Mouse (Mus musculus): ENCODE measurements around the gene Npas3.

- TF ChIP-seq CTCF (IDR thresholded peaks at IDR 0.05; ENCODE audit: insufficient read depth, low read depth, low read length), result no peak
- TF ChIP-seq POLR2A (IDR thresholded peaks at IDR 0.05; ENCODE audit: insufficient read depth, low read depth, low read length), result no peak
Observed at GRCm38 (mm10) chr12:53753368-53753937, 505.0 kb downstream of the Npas3 start.

Data from olfactory bulb, adult 2 months (tissue).